Mouse (Mus musculus): ENCODE measurements around the gene Tomm34. TPM values are rescaled to one million over a fixed set of nuclear protein-coding genes. Genes with fewer than 3 reads are reported as not detected.

Gene Tomm34
- polyA plus RNA-seq, 1 experiment: 71.5 TPM

GRCm38 (mm10) chr2:164087416-164088017, 16.5 kb upstream of the Tomm34 start:
- no peak for DNase-seq
- WGBS: 91% methylated on average over 6 of the region's 6 CpGs
- no peak for TF ChIP-seq CTCF (IDR thresholded peaks at IDR 0.05; ENCODE audit: borderline replicate concordance, insufficient read depth, low read depth, low read length)
- TF ChIP-seq POLR2A (IDR thresholded peaks at IDR 0.05; ENCODE audit: borderline replicate concordance, insufficient read depth, low read length): no peak
- no peak overlapping the region for H3K4me3 ChIP-seq (replicated peaks; ENCODE audit: insufficient read depth, low read depth, low read length)
- no peaks in the 10 kb centered on the region for H3K27me3 ChIP-seq (ENCODE audit: control insufficient read depth, insufficient read depth, low read length)
- no peaks in the 10 kb centered on the region for H3K4me1 ChIP-seq (ENCODE audit: control insufficient read depth, insufficient read depth, low read length)
- H3K27ac ChIP-seq (ENCODE audit: insufficient read depth, low read length): no peak overlapping the region

DNA sequence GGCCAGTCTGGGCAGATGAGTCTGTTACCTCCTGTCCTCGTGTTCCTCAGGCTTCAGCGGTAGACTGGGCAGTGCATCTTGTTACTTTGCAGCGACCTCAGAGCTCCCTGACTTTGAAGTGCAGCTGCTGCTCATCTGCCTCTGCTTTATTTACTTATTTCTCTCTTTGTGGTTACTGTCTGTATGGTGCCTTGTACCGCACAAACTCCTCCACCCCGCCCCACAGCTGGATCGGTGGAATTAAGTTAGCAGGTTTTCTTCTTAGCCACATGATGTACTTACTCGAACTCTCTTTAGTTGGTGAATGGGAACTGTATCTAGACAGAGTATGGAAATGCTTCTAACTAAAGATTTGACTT, 13.4 kb upstream of the Tomm34 start:
- 91% methylated on average over 7 of the region's 7 CpGs for WGBS
- no peaks in the 10 kb centered on the region for H3K4me1 ChIP-seq (ENCODE audit: control insufficient read depth, insufficient read depth, low read length)
- no peak for DNase-seq
- H3K27ac ChIP-seq (ENCODE audit: insufficient read depth, low read length): no peak overlapping the region
- H3K27me3 ChIP-seq (ENCODE audit: control insufficient read depth, insufficient read depth, low read length): no peaks in the 10 kb centered on the region
- no peak overlapping the region for H3K4me3 ChIP-seq (replicated peaks; ENCODE audit: insufficient read depth, low read depth, low read length)
- TF ChIP-seq POLR2A (IDR thresholded peaks at IDR 0.05; ENCODE audit: borderline replicate concordance, insufficient read depth, low read length) (no peak), CTCF (IDR thresholded peaks at IDR 0.05; ENCODE audit: borderline replicate concordance, insufficient read depth, low read depth, low read length) (no peak)

GRCm38 (mm10) chr2:164083609-164084341, 12.8 kb upstream of the Tomm34 start:
- H3K4me3 ChIP-seq (replicated peaks; ENCODE audit: insufficient read depth, low read depth, low read length): no peak overlapping the region
- no peaks in the 10 kb centered on the region for H3K27me3 ChIP-seq (ENCODE audit: control insufficient read depth, insufficient read depth, low read length)
- no peak for DNase-seq
- no peaks in the 10 kb centered on the region for H3K4me1 ChIP-seq (ENCODE audit: control insufficient read depth, insufficient read depth, low read length)
- TF ChIP-seq POLR2A (IDR thresholded peaks at IDR 0.05; ENCODE audit: borderline replicate concordance, insufficient read depth, low read length) (no peak), CTCF (IDR thresholded peaks at IDR 0.05; ENCODE audit: borderline replicate concordance, insufficient read depth, low read depth, low read length) (no peak)
- H3K27ac ChIP-seq (ENCODE audit: insufficient read depth, low read length): no peak overlapping the region
- WGBS: 88% methylated on average over 18 of the region's 19 CpGs

DNA sequence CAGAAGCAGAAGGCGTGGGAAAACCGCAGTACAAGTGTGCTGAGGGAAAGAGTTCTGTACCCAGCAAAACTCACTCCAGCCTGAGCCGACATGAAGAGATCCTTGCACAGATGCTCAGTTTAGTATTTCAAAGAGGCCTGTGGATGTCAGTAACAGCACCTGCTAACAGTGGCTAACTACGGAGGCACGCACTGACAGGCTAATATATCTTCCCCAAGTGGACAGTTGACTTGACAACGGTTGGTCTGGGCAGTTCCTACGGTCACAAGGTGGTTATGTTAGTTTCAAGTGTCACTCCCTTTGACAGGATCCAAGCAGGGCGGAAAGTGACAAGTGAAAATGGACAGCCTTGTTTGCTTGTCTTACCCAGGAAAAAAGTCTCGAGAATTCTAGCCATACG, 11.2 kb upstream of the Tomm34 start:
- TF ChIP-seq CTCF (IDR thresholded peaks at IDR 0.05; ENCODE audit: borderline replicate concordance, insufficient read depth, low read depth, low read length) (no peak), POLR2A (IDR thresholded peaks at IDR 0.05; ENCODE audit: borderline replicate concordance, insufficient read depth, low read length) (no peak)
- H3K27me3 ChIP-seq (ENCODE audit: control insufficient read depth, insufficient read depth, low read length): no peaks in the 10 kb centered on the region
- H3K4me1 ChIP-seq (ENCODE audit: control insufficient read depth, insufficient read depth, low read length): no peaks in the 10 kb centered on the region
- 96% methylated on average over 10 of the region's 10 CpGs for WGBS
- DNase-seq: no peak
- no peak overlapping the region for H3K27ac ChIP-seq (ENCODE audit: insufficient read depth, low read length)
- H3K4me3 ChIP-seq (replicated peaks; ENCODE audit: insufficient read depth, low read depth, low read length): no peak overlapping the region

DNA sequence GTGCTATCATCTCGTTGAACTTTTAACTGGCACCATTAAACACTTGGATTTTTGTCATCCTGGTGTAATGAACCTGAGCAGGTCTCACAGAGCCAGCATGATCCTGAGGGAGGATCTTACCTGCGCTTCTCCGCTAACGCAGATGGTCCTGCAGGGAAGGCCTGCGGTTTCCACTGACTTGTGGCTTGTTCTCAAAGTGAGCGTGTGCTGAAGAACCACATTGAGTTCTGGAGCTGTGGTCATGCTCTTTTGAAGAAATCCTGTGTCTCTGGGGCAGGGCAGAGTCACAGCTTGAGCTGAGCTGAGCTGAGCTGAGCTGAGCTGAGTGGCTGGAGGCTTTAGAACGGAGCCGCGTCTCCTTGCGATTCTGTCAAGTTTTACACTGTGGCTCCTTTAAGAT, 10.6 kb upstream of the Tomm34 start:
- DNase-seq: no peak
- 93% methylated on average over 10 of the region's 10 CpGs for WGBS
- Histone ChIP-seq H3K27me3 (ENCODE audit: control insufficient read depth, insufficient read depth, low read length) (no peaks in the 10 kb centered on the region), H3K27ac (ENCODE audit: insufficient read depth, low read length) (no peak overlapping the region), H3K4me3 (replicated peaks; ENCODE audit: insufficient read depth, low read depth, low read length) (no peak overlapping the region), H3K4me1 (ENCODE audit: control insufficient read depth, insufficient read depth, low read length) (no peaks in the 10 kb centered on the region)
- no peak for TF ChIP-seq CTCF (IDR thresholded peaks at IDR 0.05; ENCODE audit: borderline replicate concordance, insufficient read depth, low read depth, low read length)
- TF ChIP-seq POLR2A (IDR thresholded peaks at IDR 0.05; ENCODE audit: borderline replicate concordance, insufficient read depth, low read length): no peak

- DNase-seq: no peak
- Histone ChIP-seq H3K4me3 (replicated peaks; ENCODE audit: insufficient read depth, low read depth, low read length) (no peak overlapping the region), H3K27me3 (ENCODE audit: control insufficient read depth, insufficient read depth, low read length) (no peaks in the 10 kb centered on the region), H3K27ac (ENCODE audit: insufficient read depth, low read length) (no peak overlapping the region), H3K4me1 (ENCODE audit: control insufficient read depth, insufficient read depth, low read length) (no peaks in the 10 kb centered on the region)
- WGBS: 96% methylated on average over 6 of the region's 6 CpGs
- no peak for TF ChIP-seq POLR2A (IDR thresholded peaks at IDR 0.05; ENCODE audit: borderline replicate concordance, insufficient read depth, low read length)
- TF ChIP-seq CTCF (IDR thresholded peaks at IDR 0.05; ENCODE audit: borderline replicate concordance, insufficient read depth, low read depth, low read length): no peak
Measured at GRCm38 (mm10) chr2:164079488-164079887, 8.5 kb upstream of the Tomm34 start.

GRCm38 (mm10) chr2:164077875-164078274, 6.9 kb upstream of the Tomm34 start:
- Histone ChIP-seq H3K27ac (ENCODE audit: insufficient read depth, low read length) (no peak overlapping the region), H3K27me3 (ENCODE audit: control insufficient read depth, insufficient read depth, low read length) (no peaks in the 10 kb centered on the region), H3K4me3 (replicated peaks; ENCODE audit: insufficient read depth, low read depth, low read length) (no peak overlapping the region), H3K4me1 (ENCODE audit: control insufficient read depth, insufficient read depth, low read length) (no peaks in the 10 kb centered on the region)
- no peak for DNase-seq
- 87% methylated on average over 5 of the region's 5 CpGs for WGBS
- no peak for TF ChIP-seq POLR2A (IDR thresholded peaks at IDR 0.05; ENCODE audit: borderline replicate concordance, insufficient read depth, low read length)
- no peak for TF ChIP-seq CTCF (IDR thresholded peaks at IDR 0.05; ENCODE audit: borderline replicate concordance, insufficient read depth, low read depth, low read length)

GRCm38 (mm10) chr2:164076874-164077425, 6.0 kb upstream of the Tomm34 start:
- WGBS: 89% methylated on average over 8 of the region's 8 CpGs
- TF ChIP-seq CTCF (IDR thresholded peaks at IDR 0.05; ENCODE audit: borderline replicate concordance, insufficient read depth, low read depth, low read length) (no peak), POLR2A (IDR thresholded peaks at IDR 0.05; ENCODE audit: borderline replicate concordance, insufficient read depth, low read length) (no peak)
- no peaks in the 10 kb centered on the region for H3K27me3 ChIP-seq (ENCODE audit: control insufficient read depth, insufficient read depth, low read length)
- H3K4me3 ChIP-seq (replicated peaks; ENCODE audit: insufficient read depth, low read depth, low read length): no peak overlapping the region
- DNase-seq: no peak
- H3K27ac ChIP-seq (ENCODE audit: insufficient read depth, low read length): no peak overlapping the region
- H3K4me1 ChIP-seq (ENCODE audit: control insufficient read depth, insufficient read depth, low read length): no peaks in the 10 kb centered on the region

All from cerebellum, adult 2 months (tissue).